Mouse (Mus musculus) heart, embryonic 15.5 days (tissue): Measurements from ENCODE around the gene Fabp3. TPM values are rescaled to one million over a fixed set of nuclear protein-coding genes. Genes with fewer than 3 reads are reported as not detected.

Experiments
- ATAC-seq: fragments of 200-750 bp; cut with Nextera tagmentation; replicated peaks from 2 replicates; pipeline ENCODE4 v1.8.0; 2017; ENCODE audit warnings: low read depth, moderate TSS enrichment; ENCODE audit not compliant: insufficient number of reproducible peaks, insufficient read depth, low FRiP score
- H3K27ac ChIP-seq: fragments of 300-500 bp; sonication (generic); 2 replicates; pipeline ENCODE4 v1.5.1; 2015; ENCODE audit warnings: mild to moderate bottlenecking, inconsistent platforms
- H3K27me3 ChIP-seq: fragments of 300-500 bp; sonication (generic); 2 replicates; pipeline ENCODE4 v1.6.1; 2015; ENCODE audit warnings: inconsistent platforms
- H3K36me3 ChIP-seq: fragments of 300-500 bp; sonication (generic); 2 replicates; pipeline ENCODE4 v1.6.1; 2015; ENCODE audit warnings: mild to moderate bottlenecking, inconsistent platforms
- H3K4me1 ChIP-seq: fragments of 300-500 bp; sonication (generic); replicated peaks from 2 replicates; pipeline ENCODE4 v1.6.1; 2015; ENCODE audit warnings: inconsistent platforms
- H3K4me2 ChIP-seq: fragments of 300-500 bp; sonication (generic); 2 replicates; pipeline ENCODE4 v1.6.1; 2015; ENCODE audit warnings: inconsistent platforms, mild to moderate bottlenecking, moderate library complexity
- H3K4me3 ChIP-seq: fragments of 300-500 bp; sonication (generic); 2 replicates; pipeline ENCODE4 v1.5.1; 2015; ENCODE audit warnings: mild to moderate bottlenecking, inconsistent platforms
- H3K9ac ChIP-seq: fragments of 300-500 bp; sonication (generic); 2 replicates; pipeline ENCODE4 v1.6.1; 2015; ENCODE audit warnings: mild to moderate bottlenecking, inconsistent platforms
- H3K9me3 ChIP-seq: fragments of 300-500 bp; sonication (generic); replicated peaks from 2 replicates; pipeline ENCODE4 v1.6.1; 2016; ENCODE audit warnings: inconsistent platforms
- WGBS: fragments of 180-500 bp; shearing (Covaris S2); methylation state at CpG from one replicate; pipeline ENCODE4 v1.1.7; 2015; ENCODE audit warnings: mixed read lengths; 5-methylcytosine and 5-hydroxymethylcytosine counted together
- polyA plus RNA-seq: library from polyadenylated mRNA; unstranded; fragments of >200 nt; fragmentation: Nextera tagmentation; extraction: Ambion mirVana; gene quantifications from 2 replicates; pipeline ENCODE4 v1.2.1, GENCODE M21; 2015

The Fabp3 gene
- polyA plus RNA-seq, 1 experiment from 2014 or later = 1,729 TPM

DNA sequence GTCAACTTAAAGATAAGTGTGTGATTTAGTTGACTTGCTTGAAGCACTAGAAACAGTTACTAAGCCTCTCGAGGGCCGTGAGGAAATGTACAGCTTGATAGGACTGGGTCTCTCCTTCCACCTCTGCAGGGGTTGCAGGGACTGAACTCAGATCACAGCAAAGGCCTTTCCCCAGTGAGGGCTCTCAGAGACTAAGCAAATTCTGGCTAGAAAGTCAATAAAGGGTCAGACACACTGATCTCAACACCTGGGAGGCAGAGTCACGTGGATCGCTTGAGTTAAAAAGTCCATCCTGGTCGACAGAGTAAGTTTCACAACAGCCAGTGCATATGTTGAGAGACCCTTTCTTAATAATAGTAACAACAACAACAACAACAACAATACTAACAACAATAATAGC is 27.5 kb downstream of the Fabp3 start:
- no peak overlapping the region for H3K9ac ChIP-seq
- WGBS = 79% methylated on average over 5 of the region's 5 CpGs
- no peaks in the 10 kb centered on the region for H3K4me1 ChIP-seq
- H3K27ac ChIP-seq = no peak overlapping the region
- no peak for ATAC-seq
- H3K36me3 ChIP-seq = peaks cover 43% of the 10 kb centered on the region
- no peaks in the 10 kb centered on the region for H3K27me3 ChIP-seq
- H3K4me3 ChIP-seq = no peak overlapping the region
- no peaks in the 10 kb centered on the region for H3K9me3 ChIP-seq
- H3K4me2 ChIP-seq = no peak overlapping the region

- WGBS = 21% methylated on average over 4 of the region's 4 CpGs
- no peak overlapping the region for H3K4me3 ChIP-seq
- peaks cover 3% of the 10 kb centered on the region; the same call in 1 of the 2 replicates for H3K4me1 ChIP-seq
- H3K9ac ChIP-seq = no peak overlapping the region
- peaks cover 18% of the 10 kb centered on the region for H3K36me3 ChIP-seq
- H3K27me3 ChIP-seq = no peaks in the 10 kb centered on the region
- H3K27ac ChIP-seq = no peak overlapping the region
- no peaks in the 10 kb centered on the region for H3K9me3 ChIP-seq
- no peak overlapping the region for H3K4me2 ChIP-seq
- no peak for ATAC-seq
Measured at GRCm38 (mm10) chr4:130341691-130342090, 33.3 kb downstream of the Fabp3 start.

DNA sequence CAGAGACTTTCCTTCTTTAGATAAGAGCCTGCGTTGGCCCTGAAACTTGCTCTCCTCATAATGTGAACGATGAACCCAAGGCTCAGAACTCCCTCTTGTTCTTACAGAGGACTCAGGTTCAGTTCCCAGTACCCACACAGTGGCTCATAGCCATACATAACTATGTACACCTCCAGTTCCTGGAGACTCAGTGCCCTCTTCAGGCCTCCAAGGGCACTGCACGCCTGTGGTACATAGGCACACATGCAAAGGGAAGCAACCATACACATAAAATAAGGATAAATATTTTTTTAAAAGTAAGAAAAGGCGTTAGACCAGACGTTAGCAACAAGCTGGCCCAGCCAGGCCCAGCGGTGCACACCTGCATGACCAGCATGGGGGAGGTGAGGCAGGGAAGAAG is 41.3 kb downstream of the Fabp3 start:
- ATAC-seq = no peak
- H3K9me3 ChIP-seq = no peaks in the 10 kb centered on the region
- no peaks in the 10 kb centered on the region for H3K4me1 ChIP-seq
- peaks cover 54% of the 10 kb centered on the region for H3K36me3 ChIP-seq
- 98% methylated on average over 6 of the region's 6 CpGs for WGBS
- H3K9ac ChIP-seq = no peak overlapping the region
- no peaks in the 10 kb centered on the region for H3K27me3 ChIP-seq
- H3K4me3 ChIP-seq = no peak overlapping the region
- H3K27ac ChIP-seq = no peak overlapping the region
- no peak overlapping the region for H3K4me2 ChIP-seq

DNA sequence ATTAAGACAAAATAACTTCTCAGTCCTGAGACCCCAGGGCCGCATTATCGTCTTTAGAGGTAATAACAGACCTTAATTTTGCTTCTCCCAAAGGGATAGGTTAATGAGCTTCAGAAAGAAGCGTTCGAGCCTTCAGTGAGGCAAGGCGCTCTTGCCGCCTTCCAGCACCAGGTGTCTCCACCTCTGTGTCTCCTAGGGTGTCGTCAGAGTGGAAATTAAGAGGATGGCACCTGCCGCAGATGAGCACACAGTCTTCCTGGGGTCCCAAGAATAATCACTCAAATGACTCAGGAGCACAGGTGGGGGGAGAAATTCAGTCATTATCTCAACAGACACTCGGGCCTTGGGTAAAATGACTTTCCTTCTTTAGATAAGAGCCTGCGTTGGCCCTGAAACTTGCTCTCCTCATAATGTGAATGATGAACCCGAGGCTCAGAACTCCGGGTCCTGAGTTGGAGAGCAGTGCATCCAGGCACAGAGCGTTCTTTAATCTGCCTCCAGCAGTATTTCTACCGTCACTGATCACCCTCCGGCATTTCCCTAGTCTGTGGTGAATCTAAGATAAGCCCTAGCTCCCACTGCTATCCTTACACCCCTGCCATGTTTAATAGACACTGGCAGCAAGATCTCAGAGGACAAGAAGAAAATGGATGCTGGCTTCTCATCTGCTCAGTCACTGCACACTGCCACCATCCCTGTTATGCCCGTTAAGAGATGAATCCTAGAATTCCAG is 42.5 kb downstream of the Fabp3 start:
- H3K36me3 ChIP-seq = peaks cover 54% of the 10 kb centered on the region
- no peak overlapping the region for H3K4me3 ChIP-seq
- WGBS = 83% methylated on average over 16 of the region's 16 CpGs
- H3K27ac ChIP-seq = no peak overlapping the region
- no peak overlapping the region for H3K9ac ChIP-seq
- no peaks in the 10 kb centered on the region for H3K4me1 ChIP-seq
- ATAC-seq = no peak
- H3K4me2 ChIP-seq = no peak overlapping the region
- no peaks in the 10 kb centered on the region for H3K9me3 ChIP-seq
- no peaks in the 10 kb centered on the region for H3K27me3 ChIP-seq

DNA sequence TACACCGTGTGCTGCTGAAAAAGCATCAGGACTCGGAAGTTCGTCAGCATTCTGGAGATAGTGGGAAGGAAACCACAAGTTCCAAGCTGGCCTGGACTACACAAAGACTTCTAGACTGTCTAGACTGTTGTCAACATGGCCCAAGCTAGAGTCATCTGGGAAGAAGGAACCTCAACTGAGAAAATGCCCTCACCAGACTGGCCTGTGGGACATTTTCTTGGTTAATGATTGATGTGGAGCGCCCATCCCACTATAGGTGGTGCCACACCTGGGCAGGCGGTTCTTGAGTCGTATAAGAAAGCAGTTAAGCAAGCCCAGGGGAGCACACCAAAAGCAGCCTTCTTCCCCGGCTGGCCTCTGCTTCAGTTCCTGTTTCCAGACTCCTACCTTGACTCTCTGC is 44.2 kb downstream of the Fabp3 start:
- Histone ChIP-seq H3K36me3 (peaks cover 58% of the 10 kb centered on the region), H3K27me3 (no peaks in the 10 kb centered on the region), H3K4me2 (no peak overlapping the region), H3K9me3 (no peaks in the 10 kb centered on the region), H3K27ac (no peak overlapping the region), H3K4me3 (no peak overlapping the region), H3K9ac (no peak overlapping the region), H3K4me1 (no peaks in the 10 kb centered on the region)
- 90% methylated on average over 7 of the region's 7 CpGs for WGBS
- no peak for ATAC-seq

- Histone ChIP-seq H3K27ac (no peak overlapping the region), H3K27me3 (no peaks in the 10 kb centered on the region), H3K9ac (no peak overlapping the region), H3K4me3 (no peak overlapping the region), H3K4me1 (peaks cover 24% of the 10 kb centered on the region), H3K36me3 (peaks cover 17% of the 10 kb centered on the region), H3K4me2 (no peak overlapping the region), H3K9me3 (no peaks in the 10 kb centered on the region)
- no peak for ATAC-seq
Measured at GRCm38 (mm10) chr4:130357946-130358345, 49.6 kb downstream of the Fabp3 start.

DNA sequence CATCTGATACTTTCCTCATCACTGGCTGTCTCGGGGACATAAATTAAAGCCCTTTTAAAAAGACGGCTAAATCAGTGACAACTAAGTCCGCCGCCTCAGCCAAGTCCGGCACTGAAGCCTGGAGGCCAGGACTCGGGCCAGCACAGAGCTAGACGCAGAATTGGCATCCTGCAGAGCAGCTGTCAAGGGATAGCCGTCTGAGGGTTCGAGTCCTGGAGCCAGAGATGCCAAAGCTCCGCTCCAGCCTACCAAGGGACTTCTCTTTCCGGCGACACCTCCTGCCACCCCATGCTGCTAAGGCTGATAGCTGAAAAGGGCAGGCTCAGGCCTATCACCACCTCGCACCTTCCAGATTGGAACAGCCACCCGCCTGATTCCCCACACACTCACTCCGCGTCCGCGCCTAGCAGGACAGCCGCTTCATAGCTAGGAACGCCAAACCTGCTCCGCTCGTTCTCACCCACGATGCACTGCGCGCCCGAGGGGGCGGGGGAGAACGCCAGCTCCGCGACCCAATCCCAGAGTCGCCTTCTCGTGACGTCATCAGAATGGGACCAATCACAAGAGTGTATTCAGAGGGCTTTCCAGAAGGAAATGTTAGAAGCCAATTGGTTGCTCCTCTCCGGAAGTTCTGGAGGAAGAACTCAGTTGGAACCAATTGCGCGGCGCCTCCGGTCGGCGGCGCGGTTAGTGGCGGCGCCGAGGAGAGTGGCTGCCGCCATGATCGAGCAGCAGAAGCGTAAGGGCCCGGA is 51.3 kb downstream of the Fabp3 start, which contains the start of the genes Zcchc17 and Snrnp40:
TSS of gene Zcchc17 (minus strand) at position 458 of the 752 bp plus-strand sequence.
TSS of gene Snrnp40 (plus strand) at position 647 of the 752 bp plus-strand sequence.
- ATAC-seq = peak; percentile 99

DNA sequence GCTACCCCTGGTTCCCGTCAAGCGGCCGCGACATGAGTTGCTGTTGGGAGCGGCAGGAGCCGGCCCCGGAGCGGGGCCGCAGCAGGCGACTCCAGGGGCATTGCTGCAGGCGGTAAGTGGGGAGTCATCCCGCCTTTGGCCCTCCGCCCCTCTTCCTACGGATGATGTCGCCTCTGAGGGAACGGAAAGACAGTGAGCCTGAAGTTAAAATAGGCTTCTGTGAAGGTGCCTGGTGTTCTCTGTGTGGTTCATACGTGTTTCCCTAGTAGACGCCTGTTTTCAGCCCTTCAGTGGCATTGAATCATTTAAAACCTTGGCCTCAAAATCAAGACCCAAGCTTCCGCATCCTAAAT is 51.8 kb downstream of the Fabp3 start:
- Histone ChIP-seq H3K4me2 (peak overlapping the region; percentile 73), H3K27me3 (no peaks in the 10 kb centered on the region), H3K36me3 (peaks cover 29% of the 10 kb centered on the region), H3K9ac (peak overlapping the region; percentile 99), H3K4me3 (peak overlapping the region; percentile 91), H3K4me1 (peaks cover 24% of the 10 kb centered on the region), H3K9me3 (no peaks in the 10 kb centered on the region), H3K27ac (peak overlapping the region; percentile 85)
- WGBS = under 1% methylated on average over 19 of the region's 19 CpGs
- no peak for ATAC-seq

More for the DNA sequence above, 51.3 kb downstream of the Fabp3 start, which contains the start of the genes Zcchc17 and Snrnp40:
- H3K27me3 ChIP-seq = no peaks in the 10 kb centered on the region
- H3K4me2 ChIP-seq = peak within 1 kb of the TSS; percentile 80
- peak within 1 kb of the TSS; percentile 91 for H3K4me3 ChIP-seq
- peak within 1 kb of the TSS; percentile 99 for H3K9ac ChIP-seq
- H3K27ac ChIP-seq = peak within 1 kb of the TSS; percentile 89
- H3K4me1 ChIP-seq = peaks cover 24% of the 10 kb centered on the region
- WGBS = under 1% methylated on average over 49 of the region's 49 CpGs
- H3K36me3 ChIP-seq = peaks cover 24% of the 10 kb centered on the region
- H3K9me3 ChIP-seq = no peaks in the 10 kb centered on the region

Other genes starting within 250 kb of the Fabp3 start
- gene Pef1, start 206.0 kb upstream of the Fabp3 start, polyA plus RNA-seq = 48.9 and 63.0 TPM in 2 replicates
- gene Hcrtr1, start 169.2 kb upstream of the Fabp3 start, polyA plus RNA-seq = 0.13 TPM in 1 of 2 replicates, not detected in the other
- gene Tinagl1, start 133.5 kb upstream of the Fabp3 start, polyA plus RNA-seq = 52.0 and 57.2 TPM in 2 replicates
- gene Gm853, start 86.2 kb upstream of the Fabp3 start, polyA plus RNA-seq = not detected in 2 replicates
- gene Serinc2, start 29.4 kb upstream of the Fabp3 start, polyA plus RNA-seq = 6.3 and 11.3 TPM in 2 replicates
- 0.98 and 1.0 TPM in 2 replicates for gene Gm10570, start 79 bp downstream of the Fabp3 start, polyA plus RNA-seq
- 43.2 and 48.7 TPM in 2 replicates for gene Zcchc17, start 51.3 kb downstream of the Fabp3 start, polyA plus RNA-seq
- 62.7 and 81.1 TPM in 2 replicates for gene Snrnp40, start 51.5 kb downstream of the Fabp3 start, polyA plus RNA-seq